Mouse (Mus musculus): ENCODE data around the gene Ttc28. TPM values are rescaled to one million over a fixed set of nuclear protein-coding genes. Genes with fewer than 3 reads are reported as not detected.

The Ttc28 gene
- polyA plus RNA-seq, 1 experiment from 2014 or later: 3.5 TPM

DNA sequence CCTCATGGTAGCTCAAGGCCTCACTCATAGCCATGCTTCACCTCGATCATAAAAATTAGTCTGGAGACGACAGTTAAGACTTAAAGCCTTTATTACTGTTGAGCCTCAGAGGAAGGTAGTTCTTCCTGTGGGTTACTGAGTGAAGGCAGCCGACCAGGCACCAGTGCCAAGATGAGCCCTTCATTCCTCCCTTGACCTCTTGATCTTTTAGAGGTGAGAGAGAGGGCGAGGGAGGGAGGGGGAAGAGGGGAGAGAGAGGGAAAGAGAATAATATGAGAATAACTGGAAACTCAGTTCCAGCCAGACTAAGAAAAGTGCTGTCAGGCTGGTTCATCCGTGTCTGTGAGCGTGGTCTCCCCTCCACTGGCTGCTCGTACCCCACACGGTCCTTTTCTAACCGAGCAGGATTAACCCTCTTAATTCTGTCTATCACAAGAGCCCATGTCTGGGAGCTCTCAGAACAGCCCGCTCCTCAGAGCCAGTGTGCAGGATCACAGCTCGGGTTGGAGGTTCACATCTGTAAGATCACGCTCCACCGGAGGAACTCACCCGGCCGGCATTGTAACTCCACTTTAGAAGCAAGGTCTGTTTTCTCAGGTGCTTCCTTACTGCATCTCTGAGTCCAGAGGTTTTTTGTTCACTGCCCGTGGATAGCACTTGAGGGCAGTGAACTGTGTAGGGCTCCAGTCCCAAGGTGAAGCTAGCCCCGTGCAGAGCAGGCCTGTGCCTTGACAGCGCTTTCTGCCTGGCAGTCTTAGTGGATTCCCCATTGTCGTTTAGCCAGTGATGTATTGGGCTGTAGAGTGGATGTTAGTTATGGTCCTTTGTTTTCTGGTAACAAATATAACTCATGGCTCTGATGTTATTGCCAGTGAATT is 272.5 kb downstream of the Ttc28 start:
- DNase-seq (ENCODE audit: low spot score) (no peak), ATAC-seq (ENCODE audit: low FRiP score, low TSS enrichment) (no peak)
- H3K36me3 ChIP-seq (ENCODE audit: control insufficient read depth, insufficient read depth, low read length): no peaks in the 10 kb centered on the region
- H3K9me3 ChIP-seq (ENCODE audit: control insufficient read depth, low read length): no peaks in the 10 kb centered on the region
- TF ChIP-seq EP300 (optimal IDR thresholded peaks at IDR 0.05) (no peak), CTCF (IDR thresholded peaks at IDR 0.05; ENCODE audit: low read depth) (no peak)
- H3K27ac ChIP-seq (replicated peaks): no peak overlapping the region
- no peaks in the 10 kb centered on the region for H3K27me3 ChIP-seq (ENCODE audit: control insufficient read depth, insufficient read depth, low read length)
- H3K4me1 ChIP-seq (replicated peaks; ENCODE audit: control insufficient read depth, insufficient read depth): no peaks in the 10 kb centered on the region
- 49% methylated on average over 19 of the region's 19 CpGs for WGBS
- no peak overlapping the region for H3K4me2 ChIP-seq (replicated peaks; ENCODE audit: low read depth)
- H3K4me3 ChIP-seq (ENCODE audit: low read depth, low read length): no peak overlapping the region
- H3K9ac ChIP-seq (ENCODE audit: low read length): no peak overlapping the region

- no peak overlapping the region for H3K4me2 ChIP-seq (replicated peaks; ENCODE audit: low read depth)
- peak; percentile 77; the same call in 1 of the 2 replicates for ATAC-seq (ENCODE audit: low FRiP score, low TSS enrichment)
- H3K4me3 ChIP-seq (ENCODE audit: low read depth, low read length): no peak overlapping the region
- 43% methylated on average over 7 of the region's 7 CpGs for WGBS
- DNase-seq (ENCODE audit: low spot score): no peak
- H3K27ac ChIP-seq (replicated peaks): peak overlapping the region; percentile 30; the same call in 1 of the 2 replicates
- H3K27me3 ChIP-seq (ENCODE audit: control insufficient read depth, insufficient read depth, low read length): no peaks in the 10 kb centered on the region
- no peaks in the 10 kb centered on the region for H3K4me1 ChIP-seq (replicated peaks; ENCODE audit: control insufficient read depth, insufficient read depth)
- no peaks in the 10 kb centered on the region for H3K9me3 ChIP-seq (ENCODE audit: control insufficient read depth, low read length)
- no peak overlapping the region for H3K9ac ChIP-seq (ENCODE audit: low read length)
- no peaks in the 10 kb centered on the region for H3K36me3 ChIP-seq (ENCODE audit: control insufficient read depth, insufficient read depth, low read length)
- TF ChIP-seq EP300 (optimal IDR thresholded peaks at IDR 0.05) (no peak), CTCF (IDR thresholded peaks at IDR 0.05; ENCODE audit: low read depth) (no peak)
These were observed 275.0 kb downstream of the Ttc28 start for GRCm38 (mm10) chr5:111154586-111154985.

- TF ChIP-seq EP300 (optimal IDR thresholded peaks at IDR 0.05) (no peak), CTCF (IDR thresholded peaks at IDR 0.05; ENCODE audit: low read depth) (no peak)
- WGBS: 82% methylated on average over 4 of the region's 4 CpGs
- H3K36me3 ChIP-seq (ENCODE audit: control insufficient read depth, insufficient read depth, low read length): no peaks in the 10 kb centered on the region
- H3K4me1 ChIP-seq (replicated peaks; ENCODE audit: control insufficient read depth, insufficient read depth): no peaks in the 10 kb centered on the region
- no peak overlapping the region for H3K4me2 ChIP-seq (replicated peaks; ENCODE audit: low read depth)
- H3K27me3 ChIP-seq (ENCODE audit: control insufficient read depth, insufficient read depth, low read length): no peaks in the 10 kb centered on the region
- H3K27ac ChIP-seq (replicated peaks): no peak overlapping the region
- no peak overlapping the region for H3K9ac ChIP-seq (ENCODE audit: low read length)
- H3K4me3 ChIP-seq (ENCODE audit: low read depth, low read length): no peak overlapping the region
- DNase-seq (ENCODE audit: low spot score) (no peak), ATAC-seq (ENCODE audit: low FRiP score, low TSS enrichment) (no peak)
- no peaks in the 10 kb centered on the region for H3K9me3 ChIP-seq (ENCODE audit: control insufficient read depth, low read length)
These were observed 275.7 kb downstream of the Ttc28 start for GRCm38 (mm10) chr5:111155271-111155670.

DNA sequence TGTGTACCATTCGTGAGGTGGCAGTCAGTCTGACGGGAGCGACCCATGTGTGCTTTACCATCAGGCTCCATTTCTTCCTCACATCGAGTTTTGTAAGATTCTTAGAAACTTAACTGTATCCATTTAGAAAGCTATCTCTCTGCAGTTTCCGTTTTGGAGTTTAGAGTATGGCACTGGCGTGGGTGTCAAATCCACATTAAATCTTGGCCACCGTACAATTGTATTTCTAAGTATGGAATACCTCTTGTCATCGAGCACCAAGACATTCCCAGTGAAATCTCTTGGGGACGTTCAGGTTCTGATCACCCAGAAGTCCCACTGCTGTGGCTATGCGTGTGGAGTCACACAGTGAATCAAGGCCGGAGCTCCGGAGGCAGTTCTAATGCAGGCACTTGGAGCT is 276.3 kb downstream of the Ttc28 start:
- Histone ChIP-seq H3K9me3 (ENCODE audit: control insufficient read depth, low read length) (no peaks in the 10 kb centered on the region), H3K27me3 (ENCODE audit: control insufficient read depth, insufficient read depth, low read length) (no peaks in the 10 kb centered on the region), H3K4me2 (replicated peaks; ENCODE audit: low read depth) (no peak overlapping the region), H3K27ac (replicated peaks) (no peak overlapping the region), H3K4me3 (ENCODE audit: low read depth, low read length) (no peak overlapping the region), H3K36me3 (ENCODE audit: control insufficient read depth, insufficient read depth, low read length) (no peaks in the 10 kb centered on the region), H3K9ac (ENCODE audit: low read length) (no peak overlapping the region), H3K4me1 (replicated peaks; ENCODE audit: control insufficient read depth, insufficient read depth) (no peaks in the 10 kb centered on the region)
- DNase-seq (ENCODE audit: low spot score): no peak
- TF ChIP-seq EP300 (optimal IDR thresholded peaks at IDR 0.05) (no peak), CTCF (IDR thresholded peaks at IDR 0.05; ENCODE audit: low read depth) (no peak)
- no peak for ATAC-seq (ENCODE audit: low FRiP score, low TSS enrichment)
- WGBS: 83% methylated on average over 12 of the region's 12 CpGs

DNA sequence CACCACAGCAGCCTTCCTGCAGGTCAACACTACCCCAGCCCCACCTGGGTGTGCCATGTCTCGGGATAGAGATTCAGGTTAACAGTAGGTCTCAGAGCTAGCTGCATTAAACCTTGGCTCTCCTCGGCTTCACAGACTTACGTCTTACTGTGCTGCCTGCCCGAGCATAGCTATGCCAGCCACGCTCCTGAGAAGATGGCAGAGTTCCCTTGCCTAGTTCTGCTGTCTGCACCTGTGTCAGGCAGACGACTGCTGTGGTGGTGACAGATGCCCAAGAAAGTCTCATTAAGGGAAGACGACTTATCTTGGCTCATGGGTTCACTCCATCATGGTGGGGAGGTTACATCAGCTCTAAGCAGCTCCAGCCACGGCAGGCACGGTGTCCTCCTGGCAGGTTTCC is 278.7 kb downstream of the Ttc28 start:
- WGBS: 81% methylated on average over 9 of the region's 9 CpGs
- no peak for ATAC-seq (ENCODE audit: low FRiP score, low TSS enrichment)
- H3K4me1 ChIP-seq (replicated peaks; ENCODE audit: control insufficient read depth, insufficient read depth): no peaks in the 10 kb centered on the region

GRCm38 (mm10) chr5:111159628-111160321 is 280.2 kb downstream of the Ttc28 start:
- H3K36me3 ChIP-seq (ENCODE audit: control insufficient read depth, insufficient read depth, low read length): no peaks in the 10 kb centered on the region
- no peak overlapping the region for H3K27ac ChIP-seq (replicated peaks)
- no peak overlapping the region for H3K4me3 ChIP-seq (ENCODE audit: low read depth, low read length)
- no peak overlapping the region for H3K9ac ChIP-seq (ENCODE audit: low read length)
- WGBS: 41% methylated on average over 23 of the region's 23 CpGs
- H3K9me3 ChIP-seq (ENCODE audit: control insufficient read depth, low read length): no peaks in the 10 kb centered on the region
- no peaks in the 10 kb centered on the region for H3K4me1 ChIP-seq (replicated peaks; ENCODE audit: control insufficient read depth, insufficient read depth)
- no peak for ATAC-seq (ENCODE audit: low FRiP score, low TSS enrichment)
- no peak overlapping the region for H3K4me2 ChIP-seq (replicated peaks; ENCODE audit: low read depth)
- no peak for TF ChIP-seq CTCF (IDR thresholded peaks at IDR 0.05; ENCODE audit: low read depth)
- TF ChIP-seq EP300 (optimal IDR thresholded peaks at IDR 0.05): no peak
- no peaks in the 10 kb centered on the region for H3K27me3 ChIP-seq (ENCODE audit: control insufficient read depth, insufficient read depth, low read length)
- no peak for DNase-seq (ENCODE audit: low spot score)

More for the DNA sequence above, 278.7 kb downstream of the Ttc28 start:
- Histone ChIP-seq H3K36me3 (ENCODE audit: control insufficient read depth, insufficient read depth, low read length) (no peaks in the 10 kb centered on the region), H3K9me3 (ENCODE audit: control insufficient read depth, low read length) (no peaks in the 10 kb centered on the region), H3K9ac (ENCODE audit: low read length) (no peak overlapping the region), H3K27me3 (ENCODE audit: control insufficient read depth, insufficient read depth, low read length) (no peaks in the 10 kb centered on the region), H3K4me3 (ENCODE audit: low read depth, low read length) (no peak overlapping the region), H3K27ac (replicated peaks) (no peak overlapping the region), H3K4me2 (replicated peaks; ENCODE audit: low read depth) (no peak overlapping the region)
- no peak for DNase-seq (ENCODE audit: low spot score)
- TF ChIP-seq EP300 (optimal IDR thresholded peaks at IDR 0.05): no peak
- TF ChIP-seq CTCF (IDR thresholded peaks at IDR 0.05; ENCODE audit: low read depth): no peak

Data from stomach, postnatal 0 days (tissue).